Mouse (Mus musculus) adrenal gland, postnatal 36 days (tissue): Measurements from ENCODE around the gene Acsl5. TPM values are rescaled to one million over a fixed set of nuclear protein-coding genes. Genes with fewer than 3 reads are reported as not detected.
A peak's percentile ranks its signal among the peaks of the same experiment; 100 is the strongest.

Experiments
- DNase-seq, 2 experiments: peaks; one replicate each; pipeline ENCODE4 v3.0.0; 2021; ENCODE audit warnings: mixed read lengths in 1 of 2
- total RNA-seq, 2 experiments: library from RNA; stranded (reverse); gene quantifications; 2 replicates each; pipeline ENCODE4 v1.2.3; 2021

Gene Acsl5
- total RNA-seq, 2 experiments from 2014 or later: 127 to 171 TPM

- DNase-seq: no peak
These were observed 32.4 kb downstream of the Acsl5 start for GRCm38 (mm10) chr19:55284093-55284492.

DNA sequence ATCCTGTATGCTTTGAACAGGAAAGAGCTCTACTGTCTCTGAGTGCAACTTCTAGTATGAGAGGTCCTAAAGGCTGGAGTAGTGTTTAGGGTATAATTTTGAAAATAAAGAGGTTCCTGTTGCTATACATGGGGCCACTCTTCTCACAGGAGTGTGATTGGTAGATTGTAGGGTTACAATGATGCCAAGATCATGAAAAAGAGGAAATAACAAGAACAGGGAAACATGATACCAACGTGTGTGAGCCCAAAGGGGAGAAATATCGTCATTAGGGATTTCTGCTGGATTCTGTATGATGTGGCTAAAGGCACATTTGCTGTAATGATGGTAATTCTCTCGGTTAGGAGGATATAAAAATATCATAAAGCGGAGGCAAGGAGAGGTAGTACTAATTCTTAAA lies 34.3 kb downstream of the Acsl5 start:
- DNase-seq: no peak

GRCm38 (mm10) chr19:55288974-55289373 lies 37.2 kb downstream of the Acsl5 start:
- DNase-seq: no peak

- no peak for DNase-seq
These were observed 39.0 kb downstream of the Acsl5 start for GRCm38 (mm10) chr19:55290621-55291270.

GRCm38 (mm10) chr19:55292210-55292850 lies 40.6 kb downstream of the Acsl5 start:
- DNase-seq: no peak

DNA sequence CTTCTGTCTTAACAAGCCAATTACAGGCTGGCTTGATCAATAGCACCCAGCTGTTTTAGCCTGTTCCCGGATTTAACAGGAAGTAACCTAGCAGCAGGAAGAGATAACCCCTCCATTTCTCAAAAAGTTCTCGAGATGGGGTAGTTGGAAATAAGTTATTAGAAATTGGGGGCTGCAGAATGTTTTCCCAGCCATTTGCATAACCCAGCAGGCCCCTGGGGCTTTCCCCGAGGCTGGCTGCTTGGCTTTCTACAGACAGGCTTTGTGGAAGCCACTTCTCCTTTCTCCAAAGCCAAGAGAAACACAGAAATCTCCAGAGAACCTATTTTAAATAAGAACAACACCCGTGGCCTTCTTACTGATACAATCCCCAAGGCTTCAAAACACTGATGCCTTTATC lies 41.4 kb downstream of the Acsl5 start:
- DNase-seq: no peak

DNA sequence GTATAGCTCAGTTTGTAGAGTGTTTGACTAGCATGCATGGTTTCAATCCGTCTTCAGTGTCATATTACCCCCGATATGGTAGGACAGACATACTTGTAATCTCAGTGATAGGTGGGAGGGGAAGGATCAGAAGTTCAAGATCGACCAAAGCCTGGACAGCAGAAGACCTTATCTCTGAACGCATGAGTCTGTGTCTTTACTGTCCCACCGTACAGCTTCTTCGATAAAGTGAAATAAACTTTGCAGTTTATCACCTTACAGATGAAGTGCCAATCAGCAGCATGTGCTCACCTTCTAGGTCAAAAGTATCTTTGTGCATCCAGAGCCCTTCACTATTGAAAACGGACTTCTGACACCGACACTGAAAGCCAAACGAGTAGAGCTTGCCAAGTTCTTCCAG lies 43.3 kb downstream of the Acsl5 start:
- DNase-seq: no peak

DNA sequence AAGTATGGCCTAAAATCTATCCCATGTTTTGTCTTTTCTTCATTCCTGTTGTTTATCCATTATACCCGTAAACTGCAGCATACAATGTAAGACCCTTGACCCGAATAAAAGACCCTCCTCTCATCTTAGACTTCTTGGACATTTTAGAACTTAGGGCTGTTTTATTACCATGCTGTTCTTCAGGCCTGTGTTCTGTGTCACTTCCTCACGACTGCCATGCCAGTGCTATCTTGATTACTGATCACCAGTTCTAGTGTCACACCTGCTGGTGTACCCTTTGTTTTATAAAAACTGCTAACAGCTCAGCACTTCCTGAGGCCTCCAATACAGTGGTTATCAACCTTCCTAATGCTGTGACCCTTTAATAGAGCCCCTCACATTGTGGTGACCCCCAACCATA lies 43.8 kb downstream of the Acsl5 start:
- DNase-seq: no peak

GRCm38 (mm10) chr19:55296301-55296700 lies 44.6 kb downstream of the Acsl5 start:
- DNase-seq: peak; percentile 25 to 29

GRCm38 (mm10) chr19:55297489-55297888 lies 45.8 kb downstream of the Acsl5 start:
- no peak for DNase-seq

GRCm38 (mm10) chr19:55297961-55298360 lies 46.2 kb downstream of the Acsl5 start:
- DNase-seq: no peak

GRCm38 (mm10) chr19:55299378-55299777 lies 47.6 kb downstream of the Acsl5 start:
- DNase-seq: no peak

DNA sequence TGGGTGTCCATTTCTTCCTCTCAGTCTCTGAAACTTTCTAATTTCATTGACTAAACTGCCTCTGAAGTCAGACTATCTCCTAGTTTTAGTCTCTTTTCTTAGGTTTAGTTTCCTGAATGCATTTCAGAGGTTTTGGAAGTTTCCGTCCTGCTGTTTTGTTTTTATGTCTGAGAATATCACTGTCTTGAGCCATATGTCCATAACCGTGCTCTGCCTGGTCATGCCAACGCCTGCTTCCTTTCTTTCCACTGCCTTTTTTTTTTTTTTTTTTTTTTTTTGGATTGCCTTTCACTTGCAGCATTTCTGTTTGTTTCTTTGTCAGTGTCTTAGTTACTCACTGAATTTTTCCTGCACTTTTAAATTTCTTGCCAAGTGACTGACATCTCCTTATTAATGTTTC lies 48.8 kb downstream of the Acsl5 start:
- no peak for DNase-seq

DNA sequence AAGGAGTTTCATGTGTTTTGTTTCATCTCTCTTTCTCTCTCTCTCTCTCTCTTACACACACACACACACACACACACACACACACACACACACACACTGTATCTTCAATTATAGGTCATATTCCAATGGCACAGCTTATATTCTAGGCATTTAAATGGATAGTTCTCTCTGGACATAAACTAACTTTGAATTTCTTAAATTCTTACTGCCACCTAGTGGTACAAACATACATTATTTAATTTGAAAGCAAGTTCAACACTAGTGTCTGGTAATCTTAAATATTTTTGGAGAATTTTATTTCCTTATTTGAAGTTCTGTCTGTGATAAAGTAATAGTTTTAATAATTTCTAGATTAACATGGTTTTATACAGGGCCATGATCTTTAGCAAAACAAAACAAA lies 53.3 kb downstream of the Acsl5 start:
- no peak for DNase-seq

- DNase-seq: no peak
These were observed 60.1 kb downstream of the Acsl5 start for GRCm38 (mm10) chr19:55311874-55312273.

DNA sequence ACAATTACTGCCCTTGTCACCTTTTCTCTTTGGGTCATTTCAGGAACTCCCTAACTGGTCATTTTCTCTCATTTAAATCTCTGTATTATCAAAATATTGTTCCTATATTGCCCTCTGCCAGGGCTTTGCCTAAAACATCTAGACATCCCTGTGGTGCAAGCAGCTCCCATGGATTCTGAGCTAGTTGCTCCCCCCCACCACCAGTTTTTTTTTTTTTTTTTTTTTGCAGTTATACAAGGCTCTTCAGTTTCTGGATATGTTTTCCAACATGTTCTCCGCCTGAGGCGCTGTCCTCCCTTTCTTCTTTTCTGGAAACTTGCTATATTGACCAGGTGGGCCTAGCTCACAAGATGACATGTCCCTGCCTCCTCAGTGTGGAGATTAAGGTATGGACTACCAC lies 61.9 kb downstream of the Acsl5 start:
- no peak for DNase-seq

GRCm38 (mm10) chr19:55315452-55316108 lies 63.8 kb downstream of the Acsl5 start, which contains the start of gene Zdhhc6:
Zdhhc6 (minus strand) TSS chr19:55316032.
- DNase-seq: peak; percentile 89

GRCm38 (mm10) chr19:55316109-55316714 lies 64.5 kb downstream of the Acsl5 start, which contains the start of gene Vti1a:
Vti1a (plus strand) TSS chr19:55316295.
- DNase-seq: peak; percentile 89 to 90

DNA sequence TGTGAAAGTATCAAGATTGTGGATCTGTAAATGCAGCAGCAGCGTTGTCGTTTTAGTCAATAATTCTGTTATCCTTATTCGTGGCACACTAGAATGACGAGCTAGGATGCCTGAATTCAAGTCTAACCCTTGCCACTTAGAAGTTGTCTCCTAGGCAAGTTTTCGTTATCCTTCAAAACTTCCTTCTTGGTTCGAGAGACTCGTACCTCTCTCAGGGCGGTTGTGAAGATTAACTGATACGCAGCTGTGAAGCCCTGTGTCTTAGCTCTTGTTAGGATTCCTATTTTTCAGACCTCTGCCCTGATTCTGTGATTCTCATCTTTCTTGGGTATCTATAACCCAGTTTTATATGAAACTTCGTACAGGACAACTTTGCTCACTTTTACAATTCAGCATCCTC lies 65.2 kb downstream of the Acsl5 start:
- no peak for DNase-seq

- no peak for DNase-seq
These were observed 67.3 kb downstream of the Acsl5 start for GRCm38 (mm10) chr19:55319036-55319435.

DNA sequence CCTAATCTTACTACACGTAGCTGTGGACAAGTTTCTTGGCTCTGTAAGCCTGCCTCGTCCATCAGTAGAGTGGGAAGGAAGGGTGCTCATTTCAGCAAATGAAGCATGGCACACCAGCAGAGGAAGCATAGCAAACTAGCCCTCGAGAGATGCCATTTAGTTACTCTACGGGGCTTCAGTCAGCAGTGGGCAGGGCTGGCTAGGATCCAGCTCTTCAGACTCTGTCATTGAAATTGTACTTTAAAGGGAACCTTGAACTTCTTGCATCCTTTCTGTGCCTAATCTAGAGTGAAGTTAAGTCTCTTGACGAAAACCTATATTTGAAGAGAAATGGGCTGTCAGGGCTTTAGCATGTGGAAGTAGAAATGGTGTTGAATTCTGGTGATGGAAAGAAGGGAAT lies 67.8 kb downstream of the Acsl5 start:
- DNase-seq: peak; percentile 40 to 55

DNA sequence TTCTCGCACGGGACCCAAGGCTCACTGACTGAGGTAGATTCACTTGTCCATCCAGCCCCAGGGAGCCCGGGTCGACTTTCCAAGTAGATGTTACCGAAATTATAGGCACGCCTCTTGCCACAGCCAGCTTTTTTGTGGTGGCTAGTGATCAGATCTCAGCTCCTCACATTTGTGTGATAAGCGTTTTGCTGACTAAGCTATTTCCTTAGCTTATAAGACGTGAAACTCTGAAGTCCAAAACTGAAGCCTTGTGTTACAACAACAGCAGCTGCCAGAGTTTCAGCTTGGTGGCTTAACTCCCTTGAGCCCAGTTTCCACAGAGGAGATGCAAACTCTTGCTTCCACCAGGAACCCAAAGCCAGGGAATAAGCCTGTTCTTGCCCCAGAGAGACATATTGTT lies 70.9 kb downstream of the Acsl5 start:
- no peak for DNase-seq

GRCm38 (mm10) chr19:55327510-55327909 lies 75.8 kb downstream of the Acsl5 start:
- DNase-seq: no peak
